10 mouse cellular contexts compared by ENCODE assay signal in genomic region chr12:88984804-88985203, GRCm38 (mm10).
DNase-seq lines count a peak whose midpoint lies in the region; ATAC-seq and TF ChIP-seq lines count a peak whose summit lies in the region.
"Had no signal": no experiment of that assay in that cellular context is flagged by ENCODE, and none has a peak within 500 bp of the region (broad histone marks: within the 10 kb centered on the region; RNA-seq: fewer than 3 reads in every experiment).

No protein-coding gene starts in this region.

- no peak for DNase-seq in intestine, embryonic 14.5 days (ENCODE audit: low spot score)
- no peak for DNase-seq in spleen, postnatal 14 days (ENCODE audit: low spot score in 2 of 2)
- DNase-seq in gastrocnemius, adult 2 months = no peak
- no peak for DNase-seq in cerebellum, postnatal 10 days
- DNase-seq: kidney, adult 8-10 months had no signal

- H3K4me3 ChIP-seq in intestine, embryonic 14.5 days (ENCODE audit: low read depth, low read length) = no peak overlapping the region
- no peak overlapping the region for H3K4me3 ChIP-seq in intestine, postnatal 0 days (ENCODE audit: low read depth, low read length)
- H3K4me3 ChIP-seq in forebrain, embryonic 15.5 days = no peak overlapping the region
- peak overlapping the region; percentile 31 for H3K4me3 ChIP-seq in liver, embryonic 12.5 days
- no peak overlapping the region for H3K4me3 ChIP-seq in neural tube, embryonic 15.5 days (replicated peaks)
- no peak overlapping the region for H3K4me3 ChIP-seq in gastrocnemius, adult 2 months
- H3K4me3 ChIP-seq: embryonic facial prominence, embryonic 15.5 days had no signal

- no peak for ATAC-seq in intestine, embryonic 14.5 days (replicated peaks; ENCODE audit: low FRiP score, low TSS enrichment, low read depth)
- ATAC-seq in intestine, postnatal 0 days = no peak
- no peak for ATAC-seq in forebrain, embryonic 15.5 days (replicated peaks)
- peak; percentile 44 for ATAC-seq in liver, embryonic 12.5 days
- ATAC-seq in neural tube, embryonic 15.5 days (ENCODE audit: low FRiP score) = no peak

- intact Hi-C loops in gastrocnemius, adult 2 months (cut with DNase I) = no loop called here

- no peaks in the 10 kb centered on the region for H3K27me3 ChIP-seq in intestine, embryonic 14.5 days (replicated peaks; ENCODE audit: control insufficient read depth, insufficient read depth, low read length)
- no peaks in the 10 kb centered on the region for H3K27me3 ChIP-seq in intestine, postnatal 0 days (replicated peaks; ENCODE audit: control insufficient read depth, insufficient read depth, low read length)
- no peaks in the 10 kb centered on the region for H3K27me3 ChIP-seq in forebrain, embryonic 15.5 days
- H3K27me3 ChIP-seq in liver, embryonic 12.5 days (replicated peaks) = no peaks in the 10 kb centered on the region
- no peaks in the 10 kb centered on the region for H3K27me3 ChIP-seq in neural tube, embryonic 15.5 days (replicated peaks)
- H3K27me3 ChIP-seq: embryonic facial prominence, embryonic 15.5 days had no signal

- no peak overlapping the region for H3K4me2 ChIP-seq in intestine, embryonic 14.5 days (ENCODE audit: low read length)
- H3K4me2 ChIP-seq in intestine, postnatal 0 days (replicated peaks; ENCODE audit: low read depth) = no peak overlapping the region
- H3K4me2 ChIP-seq in forebrain, embryonic 15.5 days (replicated peaks) = no peak overlapping the region
- peak overlapping the region; percentile 78 for H3K4me2 ChIP-seq in liver, embryonic 12.5 days
- no peak overlapping the region for H3K4me2 ChIP-seq in neural tube, embryonic 15.5 days
- H3K4me2 ChIP-seq: embryonic facial prominence, embryonic 15.5 days had no signal

- H3K36me3 ChIP-seq in intestine, embryonic 14.5 days (ENCODE audit: control insufficient read depth, insufficient read depth, low read length) = no peaks in the 10 kb centered on the region
- no peaks in the 10 kb centered on the region for H3K36me3 ChIP-seq in intestine, postnatal 0 days (ENCODE audit: control insufficient read depth, insufficient read depth)
- no peaks in the 10 kb centered on the region for H3K36me3 ChIP-seq in forebrain, embryonic 15.5 days
- no peaks in the 10 kb centered on the region for H3K36me3 ChIP-seq in liver, embryonic 12.5 days
- H3K36me3 ChIP-seq in neural tube, embryonic 15.5 days = no peaks in the 10 kb centered on the region
- H3K36me3 ChIP-seq: embryonic facial prominence, embryonic 15.5 days had no signal

- WGBS in intestine, embryonic 14.5 days = 35% methylated on average over 5 of the region's 5 CpGs
- WGBS in intestine, postnatal 0 days = 38% methylated on average over 5 of the region's 5 CpGs
- WGBS in forebrain, embryonic 15.5 days = 29% methylated on average over 5 of the region's 5 CpGs
- WGBS in liver, embryonic 12.5 days (ENCODE audit: insufficient replicate concordance) = 13% methylated on average over 5 of the region's 5 CpGs
- WGBS in neural tube, embryonic 15.5 days = 30% methylated on average over 5 of the region's 5 CpGs

- peaks cover 18% of the 10 kb centered on the region for H3K4me1 ChIP-seq in intestine, embryonic 14.5 days (replicated peaks; ENCODE audit: control insufficient read depth, insufficient read depth, low read length)
- H3K4me1 ChIP-seq in intestine, postnatal 0 days (replicated peaks; ENCODE audit: control insufficient read depth, insufficient read depth, low read length) = no peaks in the 10 kb centered on the region
- peaks cover 19% of the 10 kb centered on the region for H3K4me1 ChIP-seq in forebrain, embryonic 15.5 days
- peaks cover 52% of the 10 kb centered on the region for H3K4me1 ChIP-seq in liver, embryonic 12.5 days
- H3K4me1 ChIP-seq in neural tube, embryonic 15.5 days = peaks cover 19% of the 10 kb centered on the region

- H3K27ac ChIP-seq in intestine, embryonic 14.5 days (ENCODE audit: low read depth) = peak overlapping the region; percentile 18; the same call in 1 of the 2 replicates
- H3K27ac ChIP-seq in intestine, postnatal 0 days (ENCODE audit: low read depth, low read length) = no peak overlapping the region
- 0 out of 2 replicates have a peak overlapping the region, but pooled peaks have one; percentile 23 for H3K27ac ChIP-seq in forebrain, embryonic 15.5 days (replicated peaks)
- peak overlapping the region; percentile 99 for H3K27ac ChIP-seq in liver, embryonic 12.5 days
- H3K27ac ChIP-seq in neural tube, embryonic 15.5 days (replicated peaks) = peak overlapping the region; percentile 55
- no peak overlapping the region for H3K27ac ChIP-seq in gastrocnemius, adult 2 months
- H3K27ac ChIP-seq: embryonic facial prominence, embryonic 15.5 days had no signal

- no peak overlapping the region for H3K9ac ChIP-seq in intestine, embryonic 14.5 days (ENCODE audit: low read length)
- H3K9ac ChIP-seq in intestine, postnatal 0 days (ENCODE audit: low read depth, low read length) = no peak overlapping the region
- no peak overlapping the region for H3K9ac ChIP-seq in forebrain, embryonic 15.5 days (replicated peaks)
- peak overlapping the region; percentile 64 for H3K9ac ChIP-seq in liver, embryonic 12.5 days
- no peak overlapping the region for H3K9ac ChIP-seq in neural tube, embryonic 15.5 days (replicated peaks)
- H3K9ac ChIP-seq: embryonic facial prominence, embryonic 15.5 days had no signal

- H3K9me3 ChIP-seq in intestine, embryonic 14.5 days (ENCODE audit: control insufficient read depth, low read length) = no peaks in the 10 kb centered on the region
- no peaks in the 10 kb centered on the region for H3K9me3 ChIP-seq in intestine, postnatal 0 days (ENCODE audit: control insufficient read depth)
- no peaks in the 10 kb centered on the region for H3K9me3 ChIP-seq in forebrain, embryonic 15.5 days
- H3K9me3 ChIP-seq in liver, embryonic 12.5 days (replicated peaks) = no peaks in the 10 kb centered on the region
- no peaks in the 10 kb centered on the region for H3K9me3 ChIP-seq in neural tube, embryonic 15.5 days (replicated peaks)
- H3K9me3 ChIP-seq: embryonic facial prominence, embryonic 15.5 days had no signal

- TF ChIP-seq CTCF in intestine, postnatal 0 days (IDR thresholded peaks at IDR 0.05; ENCODE audit: low read depth) = no peak
- no peak for TF ChIP-seq CTCF in gastrocnemius, adult 2 months (IDR thresholded peaks at IDR 0.05)

Comparison
In these comparisons a context has a peak if more than half of its experiments do, and no peak if none do; other contexts are left out.
1. H3K27ac ChIP-seq: peak in intestine, embryonic 14.5 days (single experiment), forebrain, embryonic 15.5 days (single experiment), liver, embryonic 12.5 days (single experiment) and neural tube, embryonic 15.5 days (single experiment); none in intestine, postnatal 0 days (single experiment) and gastrocnemius, adult 2 months (single experiment).